Mouse (Mus musculus) midbrain, postnatal 0 days (tissue): ENCODE measurements at regions not wholly inside any gene's neighbourhood (a gene's known extent, or its start where the extent isn't known, plus 50 kb on each side); places are given as distances from the start of the nearest gene placed in this dataset.
"Not testable (repeated sequence)": the region's sequence is repeated elsewhere in the genome, so short reads cannot be mapped to it uniquely, and the experiment has no call there.

Experiments
- ATAC-seq: fragments of 200-750 bp; cut with Nextera tagmentation; 2 replicates; pipeline ENCODE4 v1.8.0; 2017; ENCODE audit warnings: moderate number of reproducible peaks, mild to moderate bottlenecking, moderate TSS enrichment, moderate library complexity; ENCODE audit not compliant: low FRiP score
- DNase-seq: peaks from one replicate; pipeline ENCODE4 v3.0.0-alpha.2; 2015; ENCODE audit warnings: low spot score
- H3K27ac ChIP-seq: fragments of 300-500 bp; sonication (generic); 2 replicates; pipeline ENCODE4 v1.5.1; 2014; ENCODE audit warnings: low read depth, mild to moderate bottlenecking, low read length, mixed read lengths
- H3K27me3 ChIP-seq: fragments of 300-500 bp; sonication (generic); 2 replicates; pipeline ENCODE4 v1.6.1; 2014; ENCODE audit warnings: low read length, control low read depth, mixed read lengths; ENCODE audit not compliant: insufficient read depth
- H3K36me3 ChIP-seq: fragments of 300-500 bp; sonication (generic); 2 replicates; pipeline ENCODE4 v1.6.1; 2014; ENCODE audit warnings: low read length, control low read depth, mixed read lengths; ENCODE audit not compliant: insufficient read depth
- H3K4me1 ChIP-seq: fragments of 300-500 bp; sonication (generic); 2 replicates; pipeline ENCODE4 v1.6.1; 2014; ENCODE audit warnings: mild to moderate bottlenecking, control low read depth, antibody characterized with exemption, low read length, mixed read lengths; ENCODE audit not compliant: insufficient read depth
- H3K4me2 ChIP-seq: fragments of 300-500 bp; sonication (generic); 2 replicates; pipeline ENCODE4 v1.6.1; 2014; ENCODE audit warnings: low read depth, mild to moderate bottlenecking, low read length, mixed read lengths; ENCODE audit not compliant: poor library complexity, severe bottlenecking
- H3K4me3 ChIP-seq: fragments of 300-500 bp; sonication (generic); 2 replicates; pipeline ENCODE4 v1.5.1; 2014; ENCODE audit warnings: low read depth, mild to moderate bottlenecking, low read length, moderate library complexity
- H3K9ac ChIP-seq: fragments of 300-500 bp; sonication (generic); replicated peaks from 2 replicates; pipeline ENCODE4 v1.6.1; 2014; ENCODE audit warnings: mild to moderate bottlenecking, low read length, moderate library complexity, mixed read lengths; ENCODE audit not compliant: poor library complexity, severe bottlenecking
- H3K9me3 ChIP-seq: fragments of 300-500 bp; sonication (generic); 2 replicates; pipeline ENCODE4 v1.6.1; 2016; ENCODE audit warnings: low read length, control low read depth
- CTCF ChIP-seq: IDR thresholded peaks from 2 replicates; pipeline ENCODE4 v1.5.1; 2016; ENCODE audit warnings: antibody characterized with exemption, mild to moderate bottlenecking
- WGBS: fragments of 180-500 bp; shearing (Covaris S2); extraction: QIAGEN DNeasy Blood & Tissue Kit; methylation state at CpG from one replicate; pipeline ENCODE4 v1.1.7; 2014; 5-methylcytosine and 5-hydroxymethylcytosine counted together

GRCm38 (mm10) chr1:7671566-7671965 is 2863.9 kb downstream of the Gm37988 start:
- H3K4me3 ChIP-seq: no peak overlapping the region
- DNase-seq (no peak), ATAC-seq (no peak)
- H3K9me3 ChIP-seq: no peaks in the 10 kb centered on the region
- H3K9ac ChIP-seq: no peak overlapping the region
- no peaks in the 10 kb centered on the region for H3K36me3 ChIP-seq
- H3K27ac ChIP-seq: no peak overlapping the region
- H3K4me2 ChIP-seq: no peak overlapping the region
- no peak for TF ChIP-seq CTCF
- H3K4me1 ChIP-seq: no peaks in the 10 kb centered on the region
- H3K27me3 ChIP-seq: no peaks in the 10 kb centered on the region

- WGBS: 82% methylated on average over 6 of the region's 6 CpGs
- not testable (repeated sequence) for ATAC-seq, H3K36me3 ChIP-seq, H3K9me3 ChIP-seq, H3K4me2 ChIP-seq, H3K27ac ChIP-seq, H3K27me3 ChIP-seq, H3K9ac ChIP-seq, H3K4me3 ChIP-seq, DNase-seq, H3K4me1 ChIP-seq
These were observed 2901.5 kb downstream of the Gm37988 start for GRCm38 (mm10) chr1:7709206-7709605.

- no peak overlapping the region for H3K9ac ChIP-seq
- ATAC-seq: no peak
- H3K36me3 ChIP-seq: no peaks in the 10 kb centered on the region
- no peak for DNase-seq
- H3K4me3 ChIP-seq: no peak overlapping the region
- H3K9me3 ChIP-seq: no peaks in the 10 kb centered on the region
- H3K4me1 ChIP-seq: no peaks in the 10 kb centered on the region
- WGBS: 59% methylated on average over 1 of the region's 1 CpGs
- no peak for TF ChIP-seq CTCF
- no peaks in the 10 kb centered on the region for H3K27me3 ChIP-seq
- H3K4me2 ChIP-seq: no peak overlapping the region
- no peak overlapping the region for H3K27ac ChIP-seq
These were observed 2925.0 kb downstream of the Gm37988 start for GRCm38 (mm10) chr1:7732725-7733124.

DNA sequence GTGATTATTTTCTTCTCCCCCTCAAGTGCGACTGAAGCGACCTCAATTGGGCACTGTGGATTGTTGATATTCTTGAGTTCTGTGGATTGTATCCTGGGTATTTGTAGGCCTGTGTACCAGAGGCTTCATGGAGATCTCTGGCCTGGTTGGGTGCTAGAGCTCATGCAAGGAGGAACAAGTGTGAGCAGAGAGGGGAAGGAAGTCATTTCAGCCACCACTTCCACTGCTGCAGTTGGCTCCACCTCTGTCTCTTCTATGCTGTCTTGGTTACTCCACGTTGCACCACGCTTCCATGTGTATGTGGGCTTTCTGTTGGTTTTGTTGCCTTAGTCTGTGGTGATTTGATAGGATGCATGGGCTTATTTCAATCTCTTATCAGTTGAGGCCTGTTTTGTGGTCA is 2929.6 kb downstream of the Gm37988 start:
- H3K27me3 ChIP-seq: no peaks in the 10 kb centered on the region
- no peaks in the 10 kb centered on the region for H3K4me1 ChIP-seq
- H3K4me3 ChIP-seq: no peak overlapping the region
- no peak overlapping the region for H3K27ac ChIP-seq
- no peaks in the 10 kb centered on the region for H3K36me3 ChIP-seq
- DNase-seq (no peak), ATAC-seq (no peak)
- no peak overlapping the region for H3K4me2 ChIP-seq
- no peak overlapping the region for H3K9ac ChIP-seq
- WGBS: 89% methylated on average over 4 of the region's 4 CpGs
- no peaks in the 10 kb centered on the region for H3K9me3 ChIP-seq
- TF ChIP-seq CTCF: no peak

GRCm38 (mm10) chr1:7745887-7746286 is 2938.2 kb downstream of the Gm37988 start:
- no peak for TF ChIP-seq CTCF
- no peak overlapping the region for H3K27ac ChIP-seq
- WGBS: 92% methylated on average over 5 of the region's 5 CpGs

DNA sequence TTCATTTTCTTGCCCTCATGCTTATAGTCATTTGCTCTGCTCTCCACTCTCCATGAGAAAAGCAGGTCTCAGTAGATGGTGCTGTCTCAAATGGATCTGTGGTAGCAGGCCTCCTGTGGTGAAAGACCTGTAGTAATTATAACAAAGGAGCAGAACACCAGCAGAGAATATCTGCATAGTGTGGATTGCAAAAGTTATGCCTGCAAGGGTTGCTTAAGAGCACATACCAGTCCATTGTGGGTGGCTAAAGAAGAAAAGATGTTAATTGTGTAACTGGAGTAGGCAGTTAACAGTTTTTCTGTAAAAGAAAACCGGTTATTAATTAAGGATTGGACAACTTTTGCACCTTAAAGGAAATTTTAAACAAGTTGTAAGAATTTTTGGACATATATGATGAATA is 2969.0 kb downstream of the Gm37988 start:
- no peak for TF ChIP-seq CTCF
- Histone ChIP-seq H3K36me3 (no peaks in the 10 kb centered on the region), H3K9ac (no peak overlapping the region), H3K27ac (no peak overlapping the region), H3K4me3 (no peak overlapping the region), H3K9me3 (no peaks in the 10 kb centered on the region), H3K27me3 (no peaks in the 10 kb centered on the region), H3K4me1 (no peaks in the 10 kb centered on the region), H3K4me2 (no peak overlapping the region)
- ATAC-seq (no peak), DNase-seq (no peak)
- 5% methylated on average over 1 of the region's 1 CpGs for WGBS

More at GRCm38 (mm10) chr1:7745887-7746286, 2938.2 kb downstream of the Gm37988 start:
- DNase-seq (no peak), ATAC-seq (no peak)
- Histone ChIP-seq H3K4me1 (no peaks in the 10 kb centered on the region), H3K36me3 (no peaks in the 10 kb centered on the region), H3K4me2 (no peak overlapping the region), H3K9ac (no peak overlapping the region), H3K27me3 (no peaks in the 10 kb centered on the region), H3K9me3 (no peaks in the 10 kb centered on the region), H3K4me3 (no peak overlapping the region)
